Mouse (Mus musculus): ENCODE measurements around the gene Dexi.

GRCm38 (mm10) chr16:10534567-10534966 lies 8.3 kb downstream of the Dexi start:
- no peak for TF ChIP-seq CTCF (IDR thresholded peaks at IDR 0.05; ENCODE audit: extremely low read depth, insufficient read length, insufficient replicate concordance, low read depth, low read length)
- TF ChIP-seq POLR2A (IDR thresholded peaks at IDR 0.05; ENCODE audit: low read depth, low read length): no peak
